Mouse (Mus musculus) myocyte (in vitro differentiated cells): ENCODE measurements around the gene Krt8.

Source experiments
- CEBPB ChIP-seq: IDR thresholded peaks from 2 replicates; pipeline ENCODE4 v1.6.1; 2011; ENCODE audit warnings: mild to moderate bottlenecking, moderate library complexity; ENCODE audit not compliant: poor library complexity, insufficient read depth, severe bottlenecking
- E2F4 ChIP-seq: IDR thresholded peaks from one replicate; pipeline ENCODE4 v1.6.1; 2011; ENCODE audit warnings: mild to moderate bottlenecking, control low read depth, moderate library complexity; ENCODE audit not compliant: insufficient read depth
- MAX ChIP-seq: IDR thresholded peaks from one replicate; pipeline ENCODE4 v1.6.1; 2011; ENCODE audit warnings: low read depth, mild to moderate bottlenecking, control low read depth
- MYOD1 ChIP-seq, 3 experiments: IDR thresholded peaks; one replicate each; pipeline ENCODE4 v1.6.1; 2011; ENCODE audit warnings: control low read depth in 2 of 3, low read depth in 2 of 3, mild to moderate bottlenecking in 2 of 3, moderate library complexity in 1 of 3; ENCODE audit not compliant: insufficient read length in 2 of 3, control insufficient read depth in 1 of 3
- MYOG ChIP-seq, 3 experiments: IDR thresholded peaks; one replicate each; pipeline ENCODE4 v1.6.1; 2011; ENCODE audit warnings: control low read depth in 2 of 3, low read depth in 2 of 3, mild to moderate bottlenecking in 2 of 3; ENCODE audit not compliant: insufficient read length in 2 of 3, control insufficient read depth in 1 of 3, insufficient read depth in 1 of 3
- POLR2A ChIP-seq: IDR thresholded peaks from one replicate; pipeline ENCODE4 v1.6.1; 2011; ENCODE audit warnings: low read depth, mild to moderate bottlenecking, control low read depth, moderate library complexity; ENCODE audit not compliant: insufficient read length
- TCF12 ChIP-seq: IDR thresholded peaks from one replicate; pipeline ENCODE4 v1.6.1; 2011; ENCODE audit warnings: mild to moderate bottlenecking, control low read depth; ENCODE audit not compliant: poor library complexity, insufficient read depth, severe bottlenecking
- USF1 ChIP-seq: IDR thresholded peaks from one replicate; pipeline ENCODE4 v1.6.1; 2011; ENCODE audit warnings: low read depth, mild to moderate bottlenecking, control low read depth, moderate library complexity

DNA sequence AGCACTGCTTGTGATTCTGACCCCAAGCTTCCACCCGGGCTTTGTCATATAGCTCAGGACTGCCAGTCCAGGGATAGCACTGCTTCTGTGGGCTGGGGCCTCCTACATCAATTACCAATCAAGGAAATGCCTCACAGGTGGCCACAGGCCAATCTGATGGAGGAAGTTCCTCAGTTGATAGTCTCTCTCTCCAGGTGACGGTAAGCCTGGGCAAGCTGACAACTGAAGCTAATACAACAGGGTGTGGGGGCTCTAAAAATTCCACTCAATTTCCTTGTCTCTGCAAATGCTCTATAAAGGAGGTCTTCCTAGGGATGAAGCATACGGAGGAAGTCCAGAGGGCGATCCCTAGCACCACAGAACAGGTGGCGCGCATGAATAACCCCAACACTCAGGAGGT is 13.3 kb downstream of the Krt8 start:
- no peak for TF ChIP-seq POLR2A
- no peak for TF ChIP-seq USF1
- no peak for TF ChIP-seq MAX
- no peak for TF ChIP-seq CEBPB
- no peak for TF ChIP-seq MYOG (IDR thresholded peaks at IDR 0.05; ENCODE audit: control insufficient read depth in 1 of 3, insufficient read depth in 1 of 3, insufficient read length in 2 of 3, low read depth in 2 of 3)
- TF ChIP-seq MYOD1 (IDR thresholded peaks at IDR 0.05; ENCODE audit: control insufficient read depth in 1 of 3, insufficient read length in 2 of 3, low read depth in 2 of 3), result no peak
- TF ChIP-seq TCF12, result no peak
- TF ChIP-seq E2F4, result no peak
